Mouse (Mus musculus) hindbrain, embryonic 10.5 days (tissue): ENCODE results near the gene Nacad. TPM values are rescaled to one million over a fixed set of nuclear protein-coding genes. Genes with fewer than 3 reads are reported as not detected.

Source experiments
- DNase-seq: peaks from one replicate; pipeline ENCODE4 v3.0.0-alpha.2; 2017; ENCODE audit warnings: low spot score
- H3K27ac ChIP-seq: fragments of 300-500 bp; sonication (generic); 2 replicates; pipeline ENCODE4 v1.5.1; 2016; ENCODE audit warnings: mild to moderate bottlenecking, moderate library complexity
- H3K27me3 ChIP-seq: fragments of 300-500 bp; sonication (generic); 2 replicates; pipeline ENCODE4 v1.6.1; 2016; ENCODE audit warnings: mild to moderate bottlenecking; ENCODE audit not compliant: poor library complexity, insufficient read depth, severe bottlenecking
- H3K36me3 ChIP-seq: fragments of 300-500 bp; sonication (generic); 2 replicates; pipeline ENCODE4 v1.6.1; 2016; ENCODE audit warnings: mild to moderate bottlenecking, moderate library complexity
- H3K4me1 ChIP-seq: fragments of 300-500 bp; sonication (generic); replicated peaks from 2 replicates; pipeline ENCODE4 v1.6.1; 2016; ENCODE audit warnings: mild to moderate bottlenecking
- H3K4me3 ChIP-seq: fragments of 300-500 bp; sonication (generic); 2 replicates; pipeline ENCODE4 v1.5.1; 2016; ENCODE audit warnings: mild to moderate bottlenecking, moderate library complexity
- H3K9me3 ChIP-seq: fragments of 300-500 bp; sonication (generic); 2 replicates; pipeline ENCODE4 v1.6.1; 2016; ENCODE audit warnings: mild to moderate bottlenecking, moderate library complexity
- WGBS: fragments of 180-500 bp; shearing (Covaris S2); methylation state at CpG from one replicate; pipeline ENCODE4 v1.1.7; 2016; 5-methylcytosine and 5-hydroxymethylcytosine counted together
- polyA plus RNA-seq: library from polyadenylated mRNA; unstranded; fragments of >200 nt; fragmentation: Nextera tagmentation; extraction: Ambion mirVana; gene quantifications from 2 replicates; pipeline ENCODE4 v1.2.1, GENCODE M21; 2016

Nacad gene
- polyA plus RNA-seq, 1 experiment from 2014 or later = 56.0 TPM

GRCm38 (mm10) chr11:6562359-6562758 is 43.5 kb downstream of the Nacad start:
- H3K9me3 ChIP-seq = no peaks in the 10 kb centered on the region
- WGBS = 93% methylated on average over 6 of the region's 6 CpGs
- H3K27ac ChIP-seq = no peak overlapping the region
- H3K27me3 ChIP-seq = no peaks in the 10 kb centered on the region
- DNase-seq = no peak
- H3K36me3 ChIP-seq = peaks cover 55% of the 10 kb centered on the region
- H3K4me1 ChIP-seq = no peaks in the 10 kb centered on the region
- H3K4me3 ChIP-seq = no peak overlapping the region

DNA sequence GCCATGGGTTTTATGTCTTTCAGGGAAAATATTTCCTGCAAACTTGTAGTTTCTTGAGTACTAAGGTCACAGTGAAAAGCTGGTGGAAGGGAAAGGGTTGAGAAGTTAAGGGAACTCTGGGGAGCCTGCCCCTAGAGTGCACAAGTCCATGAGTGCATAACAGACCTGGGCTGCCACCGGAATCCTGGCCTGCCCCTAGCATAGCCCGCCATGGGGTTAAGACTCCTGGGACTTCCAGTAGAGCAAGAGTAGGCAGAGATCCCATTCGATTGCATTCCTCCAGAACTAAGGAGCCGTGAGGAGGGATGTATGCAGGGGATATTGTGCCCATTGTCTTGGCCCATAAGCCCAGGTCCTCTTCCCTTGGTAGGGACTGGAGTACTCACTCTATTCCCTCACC is 44.4 kb downstream of the Nacad start:
- Histone ChIP-seq H3K36me3 (peaks cover 56% of the 10 kb centered on the region), H3K4me3 (no peak overlapping the region), H3K27me3 (no peaks in the 10 kb centered on the region), H3K4me1 (no peaks in the 10 kb centered on the region), H3K27ac (no peak overlapping the region), H3K9me3 (no peaks in the 10 kb centered on the region)
- no peak for DNase-seq
- 92% methylated on average over 4 of the region's 4 CpGs for WGBS

DNA sequence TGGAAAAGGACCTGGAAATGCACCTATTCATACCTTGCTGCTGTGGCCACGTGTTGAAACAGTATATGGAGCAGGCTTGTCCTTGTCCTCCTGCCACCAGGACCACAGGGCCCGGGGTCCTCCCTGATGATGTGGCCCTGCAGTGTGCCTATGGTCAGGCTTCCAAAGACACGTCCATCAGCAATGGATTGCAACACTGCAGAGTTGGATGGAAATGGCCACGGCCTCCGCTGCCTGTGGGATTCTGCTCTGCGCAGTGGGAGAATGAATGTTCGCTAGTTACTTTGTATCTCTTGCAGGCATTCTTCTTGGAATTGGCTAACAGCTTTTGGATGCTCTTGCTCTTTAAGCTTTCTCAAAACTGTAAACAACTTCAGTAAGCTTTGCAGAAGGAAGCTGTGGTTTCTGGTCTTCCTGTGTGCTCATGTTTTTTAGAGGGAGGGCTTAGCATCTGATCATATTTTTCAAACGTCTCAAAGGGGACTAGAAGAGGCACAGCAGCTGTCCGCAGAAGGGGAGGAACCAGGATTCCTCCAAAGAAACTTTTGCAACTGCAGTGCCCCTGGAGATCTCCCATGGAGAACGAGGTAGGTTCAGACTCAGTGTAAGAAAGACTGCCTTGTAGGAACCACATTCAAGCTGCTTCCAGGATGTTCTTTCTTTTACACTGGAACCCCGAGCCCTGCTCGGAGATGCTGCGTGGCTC is 45.0 kb downstream of the Nacad start:
- WGBS = 88% methylated on average over 13 of the region's 13 CpGs

DNA sequence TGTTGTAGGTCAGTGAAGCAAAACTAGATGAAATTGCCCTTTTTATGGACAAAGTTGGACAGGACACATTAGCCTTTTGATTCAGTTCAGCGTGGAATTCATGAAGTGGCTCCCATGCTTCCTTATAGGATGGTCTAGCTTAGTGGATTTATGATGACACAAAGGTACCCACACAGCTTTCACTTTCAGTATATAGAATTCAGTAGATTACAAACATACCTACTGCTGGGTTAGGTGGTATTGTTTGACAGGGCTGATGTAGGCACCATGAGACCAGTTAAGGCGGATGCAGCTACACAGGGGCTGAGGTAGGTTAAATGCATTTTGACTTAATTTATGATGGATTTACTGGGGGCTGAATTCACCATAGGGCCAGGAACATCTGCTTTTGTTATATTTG is 45.9 kb downstream of the Nacad start:
- H3K27ac ChIP-seq = no peak overlapping the region
- no peaks in the 10 kb centered on the region for H3K27me3 ChIP-seq
- H3K4me3 ChIP-seq = no peak overlapping the region
- no peak for DNase-seq
- H3K36me3 ChIP-seq = peaks cover 55% of the 10 kb centered on the region
- 95% methylated on average over 2 of the region's 2 CpGs for WGBS
- no peaks in the 10 kb centered on the region for H3K4me1 ChIP-seq
- no peaks in the 10 kb centered on the region for H3K9me3 ChIP-seq

More for the DNA sequence above, 45.0 kb downstream of the Nacad start:
- Histone ChIP-seq H3K36me3 (peaks cover 58% of the 10 kb centered on the region), H3K4me3 (no peak overlapping the region), H3K27ac (no peak overlapping the region), H3K4me1 (no peaks in the 10 kb centered on the region), H3K27me3 (no peaks in the 10 kb centered on the region), H3K9me3 (no peaks in the 10 kb centered on the region)
- DNase-seq = no peak

DNA sequence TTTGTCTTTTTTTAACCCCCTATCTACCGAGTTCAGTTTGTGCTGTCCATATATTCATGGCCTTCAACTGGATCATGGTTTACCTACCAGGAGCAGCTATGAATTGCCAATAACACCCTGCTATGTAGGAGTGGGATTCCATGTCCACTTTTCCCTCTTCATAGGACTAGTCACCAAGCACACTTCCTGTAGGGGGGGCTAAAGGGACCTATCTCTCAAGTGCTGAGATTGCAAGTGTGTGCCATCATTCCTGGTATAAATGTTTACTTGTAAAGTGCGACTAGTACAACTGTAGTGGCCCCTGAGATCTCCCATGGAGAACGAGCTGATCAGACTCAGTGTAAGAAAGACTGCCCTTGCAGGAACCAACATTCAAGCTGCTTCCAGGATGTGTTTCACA is 47.6 kb downstream of the Nacad start:
- Histone ChIP-seq H3K9me3 (no peaks in the 10 kb centered on the region), H3K36me3 (peaks cover 52% of the 10 kb centered on the region), H3K4me1 (0 out of 2 replicates have a peak, but pooled peaks cover 3% of the 10 kb centered on the region), H3K27ac (no peak overlapping the region), H3K4me3 (no peak overlapping the region), H3K27me3 (no peaks in the 10 kb centered on the region)
- 93% methylated on average over 3 of the region's 3 CpGs for WGBS
- DNase-seq = no peak

GRCm38 (mm10) chr11:6550201-6550600 is 55.7 kb downstream of the Nacad start:
- peaks cover 51% of the 10 kb centered on the region for H3K36me3 ChIP-seq
- H3K4me1 ChIP-seq = peaks cover 17% of the 10 kb centered on the region
- WGBS = 91% methylated on average over 3 of the region's 3 CpGs
- no peak overlapping the region for H3K4me3 ChIP-seq
- no peak for DNase-seq
- H3K27ac ChIP-seq = no peak overlapping the region
- no peaks in the 10 kb centered on the region for H3K27me3 ChIP-seq
- no peaks in the 10 kb centered on the region for H3K9me3 ChIP-seq

DNA sequence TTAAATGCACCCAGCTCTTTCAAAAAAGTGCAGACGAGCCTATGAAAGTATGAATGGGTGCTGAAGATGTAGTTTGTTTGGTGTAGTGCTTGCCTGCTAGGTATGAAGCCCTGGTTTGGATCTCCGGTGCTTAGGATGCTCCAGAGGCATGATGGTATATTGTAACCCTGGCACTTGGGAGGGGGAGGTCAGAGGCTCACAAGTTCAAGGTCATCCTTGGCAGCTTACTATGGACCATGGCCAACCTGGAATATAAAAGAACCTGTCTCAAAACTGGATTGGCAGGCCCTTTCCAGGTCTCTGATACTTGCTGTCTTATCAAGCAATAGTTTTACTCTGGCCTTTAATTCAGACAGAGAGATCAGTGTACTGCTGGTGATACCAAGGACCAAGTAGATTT is 56.1 kb downstream of the Nacad start:
- Histone ChIP-seq H3K9me3 (no peaks in the 10 kb centered on the region), H3K4me3 (no peak overlapping the region), H3K27me3 (no peaks in the 10 kb centered on the region), H3K36me3 (peaks cover 51% of the 10 kb centered on the region), H3K27ac (no peak overlapping the region), H3K4me1 (peaks cover 16% of the 10 kb centered on the region)
- DNase-seq = no peak
- 90% methylated on average over 2 of the region's 2 CpGs for WGBS

Other genes starting within 250 kb of the Nacad start
- gene Zmiz2, start 217.0 kb downstream of the Nacad start, polyA plus RNA-seq = 15.6 and 19.0 TPM in 2 replicates
- gene Ppia, start 190.6 kb downstream of the Nacad start, polyA plus RNA-seq = 5,657 and 6,044 TPM in 2 replicates
- 881 and 962 TPM in 2 replicates for gene H2afv, start 161.6 kb downstream of the Nacad start, polyA plus RNA-seq
- gene Purb, start 130.1 kb downstream of the Nacad start, polyA plus RNA-seq = 9.6 and 15.6 TPM in 2 replicates
- gene Myo1g, start 85.1 kb downstream of the Nacad start, polyA plus RNA-seq = 1.1 TPM in 2 replicates
- 112 TPM in 2 replicates for gene Ccm2, start 59.2 kb downstream of the Nacad start, polyA plus RNA-seq
- 59.5 and 62.2 TPM in 2 replicates for gene Tbrg4, start 20.0 kb upstream of the Nacad start, polyA plus RNA-seq
- not detected in 2 replicates for gene Wap, start 32.6 kb upstream of the Nacad start, polyA plus RNA-seq
- 5.7 and 5.8 TPM in 2 replicates for gene Ramp3, start 52.5 kb upstream of the Nacad start, polyA plus RNA-seq
- not detected in 2 replicates for gene Gm11983, start 231.6 kb upstream of the Nacad start, polyA plus RNA-seq